Mouse (Mus musculus) intestine, embryonic 14.5 days (tissue): ENCODE data around the gene Hes7. TPM values are rescaled to one million over a fixed set of nuclear protein-coding genes. Genes with fewer than 3 reads are reported as not detected.

Experiments
- ATAC-seq: fragments of 200-750 bp; cut with Nextera tagmentation; replicated peaks from 2 replicates; pipeline ENCODE4 v1.8.0; 2017; ENCODE audit warnings: low read depth, moderate number of reproducible peaks, moderate TSS enrichment, moderate library complexity; ENCODE audit not compliant: low FRiP score, low TSS enrichment
- DNase-seq: peaks from one replicate; pipeline ENCODE4 v3.0.0-alpha.2; 2018; ENCODE audit warnings: low spot score
- H3K27ac ChIP-seq: fragments of 300-500 bp; sonication (generic); 2 replicates; pipeline ENCODE4 v1.5.1; 2014; ENCODE audit warnings: low read depth, mild to moderate bottlenecking, control low read depth
- H3K27me3 ChIP-seq: fragments of 300-500 bp; sonication (generic); replicated peaks from 2 replicates; pipeline ENCODE4 v1.6.1; 2014; ENCODE audit warnings: low read length, control low read depth; ENCODE audit not compliant: control insufficient read depth, insufficient read depth
- H3K36me3 ChIP-seq: fragments of 300-500 bp; sonication (generic); 2 replicates; pipeline ENCODE4 v1.6.1; 2014; ENCODE audit warnings: low read length, control low read depth; ENCODE audit not compliant: control insufficient read depth, insufficient read depth
- H3K4me1 ChIP-seq: fragments of 300-500 bp; sonication (generic); replicated peaks from 2 replicates; pipeline ENCODE4 v1.6.1; 2014; ENCODE audit warnings: low read length, control low read depth, mixed read lengths; ENCODE audit not compliant: control insufficient read depth, insufficient read depth
- H3K4me2 ChIP-seq: fragments of 300-500 bp; sonication (generic); 2 replicates; pipeline ENCODE4 v1.6.1; 2014; ENCODE audit warnings: low read length
- H3K4me3 ChIP-seq: fragments of 300-500 bp; sonication (generic); 2 replicates; pipeline ENCODE4 v1.5.1; 2014; ENCODE audit warnings: low read depth, low read length, control low read depth, mixed read lengths
- H3K9ac ChIP-seq: fragments of 300-500 bp; sonication (generic); 2 replicates; pipeline ENCODE4 v1.6.1; 2014; ENCODE audit warnings: mild to moderate bottlenecking, low read length
- H3K9me3 ChIP-seq: fragments of 300-500 bp; sonication (generic); 2 replicates; pipeline ENCODE4 v1.6.1; 2016; ENCODE audit warnings: low read length, control low read depth; ENCODE audit not compliant: control insufficient read depth
- WGBS: fragments of 180-500 bp; shearing (Covaris S2); extraction: QIAGEN DNeasy Blood & Tissue Kit; methylation state at CpG from one replicate; pipeline ENCODE4 v1.1.7; 2014; 5-methylcytosine and 5-hydroxymethylcytosine counted together
- polyA plus RNA-seq: library from polyadenylated mRNA; unstranded; fragments of >200 nt; fragmentation: Nextera tagmentation; extraction: Ambion mirVana; gene quantifications from 2 replicates; pipeline ENCODE4 v1.2.1, GENCODE M21; 2014

Gene Hes7
- polyA plus RNA-seq, 1 experiment from 2014 or later = 0.28 TPM

- peaks cover 27% of the 10 kb centered on the region for H3K27me3 ChIP-seq
- no peaks in the 10 kb centered on the region for H3K36me3 ChIP-seq
- ATAC-seq = no peak
- no peak overlapping the region for H3K27ac ChIP-seq
- 83% methylated on average over 8 of the region's 8 CpGs for WGBS
- H3K4me3 ChIP-seq = no peak overlapping the region
- no peak overlapping the region for H3K9ac ChIP-seq
- no peak overlapping the region for H3K4me2 ChIP-seq
- DNase-seq = no peak
- no peaks in the 10 kb centered on the region for H3K9me3 ChIP-seq
- 0 out of 2 replicates have a peak, but pooled peaks cover 6% of the 10 kb centered on the region for H3K4me1 ChIP-seq
These were observed 33.6 kb downstream of the Hes7 start for GRCm38 (mm10) chr11:69153831-69154230.

DNA sequence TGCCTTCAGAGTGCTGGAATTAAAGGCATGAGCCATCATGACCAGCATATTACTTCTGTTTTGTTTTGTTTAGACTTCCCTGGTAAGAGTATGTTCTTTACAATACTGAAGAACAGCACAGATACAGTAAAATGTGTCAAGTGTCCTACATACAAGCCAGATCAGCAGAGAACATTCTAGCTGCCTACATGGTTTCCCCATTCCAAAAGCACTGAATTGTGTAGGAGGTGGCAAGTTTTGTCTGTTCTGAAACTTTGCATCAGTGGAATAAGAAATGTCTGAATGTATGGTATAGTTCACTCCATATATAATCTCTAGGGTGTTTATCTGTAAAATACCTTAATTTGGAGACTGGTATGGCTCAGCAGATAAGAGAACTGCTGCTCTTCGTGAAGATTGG, 35.1 kb downstream of the Hes7 start:
- Histone ChIP-seq H3K27ac (no peak overlapping the region), H3K4me1 (0 out of 2 replicates have a peak, but pooled peaks cover 6% of the 10 kb centered on the region), H3K9me3 (no peaks in the 10 kb centered on the region), H3K27me3 (peaks cover 27% of the 10 kb centered on the region), H3K9ac (no peak overlapping the region), H3K36me3 (no peaks in the 10 kb centered on the region), H3K4me2 (no peak overlapping the region), H3K4me3 (no peak overlapping the region)
- ATAC-seq (no peak), DNase-seq (no peak)
- WGBS = 32% methylated on average over 1 of the region's 1 CpGs

GRCm38 (mm10) chr11:69156800-69157199, 36.6 kb downstream of the Hes7 start, which contains the start of gene Alox12b:
TSS of gene Alox12b (plus strand) at chr11:69156989.
- Histone ChIP-seq H3K4me3 (0 out of 2 replicates have a peak within 1 kb of the TSS, but pooled peaks have one; percentile 8), H3K9ac (no peak within 1 kb of the TSS), H3K27me3 (peaks cover 27% of the 10 kb centered on the region), H3K9me3 (no peaks in the 10 kb centered on the region), H3K36me3 (no peaks in the 10 kb centered on the region), H3K4me1 (0 out of 2 replicates have a peak, but pooled peaks cover 2% of the 10 kb centered on the region), H3K4me2 (peak within 1 kb of the TSS; percentile 28; the same call in 1 of the 2 replicates), H3K27ac (no peak within 1 kb of the TSS)
- WGBS = 5% methylated on average over 18 of the region's 18 CpGs
- ATAC-seq (no peak; the same call in 1 of the 2 replicates), DNase-seq (peak; percentile 57)

GRCm38 (mm10) chr11:69169313-69169712, 49.1 kb downstream of the Hes7 start:
- H3K9me3 ChIP-seq = no peaks in the 10 kb centered on the region
- DNase-seq = no peak
- no peak overlapping the region for H3K4me2 ChIP-seq
- no peak for ATAC-seq
- no peaks in the 10 kb centered on the region for H3K4me1 ChIP-seq
- WGBS = 85% methylated on average over 12 of the region's 12 CpGs
- no peak overlapping the region for H3K4me3 ChIP-seq
- no peaks in the 10 kb centered on the region for H3K36me3 ChIP-seq
- no peak overlapping the region for H3K9ac ChIP-seq
- no peaks in the 10 kb centered on the region for H3K27me3 ChIP-seq
- no peak overlapping the region for H3K27ac ChIP-seq

DNA sequence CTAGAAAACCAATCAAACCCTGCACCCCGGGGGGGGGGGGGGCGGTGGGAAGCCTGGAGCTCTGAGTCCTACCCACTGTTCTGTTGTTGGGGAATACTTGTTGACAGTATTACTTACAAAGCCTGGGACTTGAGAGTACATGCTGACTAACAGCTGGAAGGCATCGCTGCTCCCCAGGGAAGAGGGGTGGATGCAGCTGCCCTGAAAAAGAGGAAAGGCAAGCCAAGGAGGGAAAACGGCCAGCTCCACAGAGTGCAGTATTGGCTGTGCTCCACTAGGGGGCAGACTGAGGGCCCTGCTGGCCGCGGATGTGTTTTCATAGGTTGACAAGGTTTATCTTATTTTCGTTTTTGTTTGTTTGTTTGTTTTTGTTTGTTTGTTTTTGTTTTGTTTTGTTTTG, 51.4 kb downstream of the Hes7 start:
- Histone ChIP-seq H3K9ac (no peak overlapping the region), H3K27me3 (no peaks in the 10 kb centered on the region), H3K36me3 (no peaks in the 10 kb centered on the region), H3K4me1 (no peaks in the 10 kb centered on the region), H3K4me2 (no peak overlapping the region), H3K9me3 (no peaks in the 10 kb centered on the region), H3K27ac (no peak overlapping the region), H3K4me3 (no peak overlapping the region)
- ATAC-seq (no peak), DNase-seq (peak; percentile 56)
- WGBS = 29% methylated on average over 7 of the region's 7 CpGs

- WGBS = 92% methylated on average over 2 of the region's 2 CpGs
- Histone ChIP-seq H3K4me3 (no peak overlapping the region), H3K36me3 (no peaks in the 10 kb centered on the region), H3K4me1 (no peaks in the 10 kb centered on the region), H3K9ac (no peak overlapping the region), H3K27ac (no peak overlapping the region), H3K27me3 (no peaks in the 10 kb centered on the region), H3K9me3 (no peaks in the 10 kb centered on the region), H3K4me2 (no peak overlapping the region)
- no peak for ATAC-seq
- no peak for DNase-seq
These were observed 52.4 kb downstream of the Hes7 start for GRCm38 (mm10) chr11:69172606-69173005.

Other genes with a start within 250 kb of the Hes7 start
- 60.0 and 60.3 TPM in 2 replicates for gene Ndel1, start 248.5 kb upstream of the Hes7 start, polyA plus RNA-seq
- 0.07 and 0.11 TPM in 2 replicates for gene Rnf222, start 231.9 kb upstream of the Hes7 start, polyA plus RNA-seq
- gene Rpl26, start 218.8 kb upstream of the Hes7 start, polyA plus RNA-seq = 1,271 and 1,334 TPM in 2 replicates
- 0.22 TPM in 1 of 2 replicates, not detected in the other for gene Odf4, start 193.3 kb upstream of the Hes7 start, polyA plus RNA-seq
- gene Arhgef15, start 162.9 kb upstream of the Hes7 start, polyA plus RNA-seq = 9.6 and 9.9 TPM in 2 replicates
- gene Slc25a35, start 152.3 kb upstream of the Hes7 start, polyA plus RNA-seq = 3.0 and 3.2 TPM in 2 replicates
- gene Rangrf, start 145.2 kb upstream of the Hes7 start, polyA plus RNA-seq = 67.3 and 72.7 TPM in 2 replicates
- gene Pfas, start 111.9 kb upstream of the Hes7 start, polyA plus RNA-seq = 32.9 and 38.7 TPM in 2 replicates
- gene Ctc1, start 104.5 kb upstream of the Hes7 start, polyA plus RNA-seq = 46.6 and 53.1 TPM in 2 replicates
- gene Aurkb, start 74.8 kb upstream of the Hes7 start, polyA plus RNA-seq = 150 and 170 TPM in 2 replicates
- 8.8 TPM in 2 replicates for gene Borcs6, start 60.7 kb upstream of the Hes7 start, polyA plus RNA-seq
- 50.1 and 58.9 TPM in 2 replicates for gene Tmem107, start 49.6 kb upstream of the Hes7 start, polyA plus RNA-seq
- gene Vamp2, start 31.9 kb upstream of the Hes7 start, polyA plus RNA-seq = 76.7 TPM in 2 replicates
- 10.5 and 13.4 TPM in 2 replicates for gene Per1, start 25.2 kb upstream of the Hes7 start, polyA plus RNA-seq
- 0.19 and 0.30 TPM in 2 replicates for gene 9130213A22Rik, start 2.2 kb downstream of the Hes7 start, polyA plus RNA-seq
- 0.18 and 0.71 TPM in 2 replicates for gene Aloxe3, start 5.5 kb downstream of the Hes7 start, polyA plus RNA-seq
- 0.12 and 0.28 TPM in 2 replicates for gene Alox12b, start 36.6 kb downstream of the Hes7 start, polyA plus RNA-seq
- 0.13 and 0.15 TPM in 2 replicates for gene Alox8, start 77.4 kb downstream of the Hes7 start, polyA plus RNA-seq
- 0.01 TPM in 1 of 2 replicates, not detected in the other for gene Gucy2e, start 116.6 kb downstream of the Hes7 start, polyA plus RNA-seq
- gene Cntrob, start 203.4 kb downstream of the Hes7 start, polyA plus RNA-seq = 15.5 and 17.4 TPM in 2 replicates
- gene Trappc1, start 203.6 kb downstream of the Hes7 start, polyA plus RNA-seq = 155 and 160 TPM in 2 replicates
- gene Kcnab3, start 205.9 kb downstream of the Hes7 start, polyA plus RNA-seq = 2.8 and 3.2 TPM in 2 replicates
- 13.2 and 14.3 TPM in 2 replicates for gene Rnf227, start 220.1 kb downstream of the Hes7 start, polyA plus RNA-seq
- gene Chd3, start 249.0 kb downstream of the Hes7 start, polyA plus RNA-seq = 52.4 and 62.3 TPM in 2 replicates